Mouse (Mus musculus) MEL (cell line): ENCODE measurements around the gene Mical3. TPM values are rescaled to one million over a fixed set of nuclear protein-coding genes. Genes with fewer than 3 reads are reported as not detected.

Source experiments
- DNase-seq: peaks from one replicate; pipeline ENCODE4 v3.0.0; 2011; ENCODE audit warnings: low read depth, low spot score
- H3K27ac ChIP-seq: 2 replicates; pipeline ENCODE4 v1.5.1; 2012; ENCODE audit warnings: low read depth, mild to moderate bottlenecking, control low read depth, low read length, moderate library complexity; ENCODE audit not compliant: control insufficient read depth
- H3K27me3 ChIP-seq, 2 experiments: fragments of 150-350 bp in 1 of 2; sonication (generic) in 1 of 2; 2 replicates each; pipeline ENCODE4 v1.6.1; 2012; ENCODE audit warnings: low read length in 2 of 2, mild to moderate bottlenecking in 2 of 2, improper control_type of control experiment in 1 of 2, moderate library complexity in 1 of 2; ENCODE audit not compliant: insufficient read depth in 2 of 2, control insufficient read depth in 1 of 2
- H3K36me3 ChIP-seq, 2 experiments: 2 replicates each; pipeline ENCODE4 v1.6.1; 2012 to 2014; ENCODE audit warnings: low read length in 2 of 2, improper control_type of control experiment in 1 of 2, inconsistent platforms in 1 of 2, mild to moderate bottlenecking in 1 of 2; ENCODE audit not compliant: insufficient read depth in 2 of 2, control insufficient read depth in 1 of 2
- H3K4me1 ChIP-seq, 2 experiments: fragments of 150-350 bp in 1 of 2; sonication (generic) in 1 of 2; 2 replicates each; pipeline ENCODE4 v1.6.1; 2012; ENCODE audit warnings: low read length in 2 of 2, improper control_type of control experiment in 1 of 2, mild to moderate bottlenecking in 1 of 2; ENCODE audit not compliant: insufficient read depth in 2 of 2, control insufficient read depth in 1 of 2
- H3K4me3 ChIP-seq, 2 experiments: fragments of 150-350 bp in 1 of 2; sonication (generic) in 1 of 2; 2 replicates each; pipeline ENCODE4 v1.5.1; 2012; ENCODE audit warnings: low read depth in 2 of 2, low read length in 2 of 2, mild to moderate bottlenecking in 2 of 2, moderate library complexity in 2 of 2, control low read depth in 1 of 2, improper control_type of control experiment in 1 of 2; ENCODE audit not compliant: control insufficient read depth in 1 of 2, insufficient read depth in 1 of 2
- H3K79me2 ChIP-seq: 2 replicates; pipeline ENCODE4 v1.6.1; 2012; ENCODE audit warnings: mild to moderate bottlenecking, low read length, moderate library complexity; ENCODE audit not compliant: control insufficient read depth, poor library complexity, insufficient read depth
- H3K9ac ChIP-seq: 2 replicates; pipeline ENCODE4 v1.6.1; 2012; ENCODE audit warnings: low read depth, mild to moderate bottlenecking, control low read depth, low read length, moderate library complexity; ENCODE audit not compliant: control insufficient read depth, poor library complexity, severe bottlenecking
- H3K9me3 ChIP-seq: fragments of 150-350 bp; sonication (generic); replicated peaks from 2 replicates; pipeline ENCODE4 v1.6.1; 2012; ENCODE audit warnings: mild to moderate bottlenecking, low read length, improper control_type of control experiment, moderate library complexity; ENCODE audit not compliant: insufficient read depth
- CHD1 ChIP-seq: IDR thresholded peaks from 2 replicates; pipeline ENCODE4 v1.6.1; 2012; ENCODE audit warnings: low read depth, mild to moderate bottlenecking, inconsistent platforms, low read length, improper control_type of control experiment
- CHD2 ChIP-seq: IDR thresholded peaks from 2 replicates; pipeline ENCODE4 v1.6.1; 2011; ENCODE audit warnings: low read length, improper control_type of control experiment
- CTCF ChIP-seq, 3 experiments: IDR thresholded peaks in 2 of 3; conservative IDR thresholded peaks in 1 of 3; 2 replicates each; pipeline ENCODE4 v1.5.1; 2011 to 2012; ENCODE audit warnings: low read length in 3 of 3, low read depth in 2 of 3, mild to moderate bottlenecking in 2 of 3, improper control_type of control experiment in 1 of 3, inconsistent platforms in 1 of 3, mixed read lengths in 1 of 3, moderate library complexity in 1 of 3; ENCODE audit not compliant: control insufficient read depth in 1 of 3, insufficient read depth in 1 of 3, poor library complexity in 1 of 3, severe bottlenecking in 1 of 3
- EP300 ChIP-seq, 2 experiments: IDR thresholded peaks; 2 replicates each; pipeline ENCODE4 v1.6.1; 2011; ENCODE audit warnings: improper control_type of control experiment in 2 of 2, low read length in 2 of 2, low read depth in 1 of 2, mild to moderate bottlenecking in 1 of 2
- ETS1 ChIP-seq: IDR thresholded peaks from 2 replicates; pipeline ENCODE4 v1.6.1; 2012; ENCODE audit warnings: low read depth, mild to moderate bottlenecking, inconsistent platforms, low read length, improper control_type of control experiment, moderate library complexity
- GABPA ChIP-seq: IDR thresholded peaks from 2 replicates; pipeline ENCODE4 v1.6.1; 2012; ENCODE audit warnings: low read depth, mild to moderate bottlenecking, inconsistent platforms, low read length, improper control_type of control experiment, moderate library complexity
- GATA1 ChIP-seq: IDR thresholded peaks from 2 replicates; pipeline ENCODE4 v1.6.1; 2011; ENCODE audit warnings: low read depth, low read length, improper control_type of control experiment
- HCFC1 ChIP-seq: IDR thresholded peaks from 2 replicates; pipeline ENCODE4 v1.6.1; 2012; ENCODE audit warnings: low read depth, mild to moderate bottlenecking, inconsistent platforms, low read length, improper control_type of control experiment, moderate library complexity
- JUND ChIP-seq: IDR thresholded peaks from 2 replicates; pipeline ENCODE4 v1.6.1; 2011; ENCODE audit warnings: low read depth, mild to moderate bottlenecking, improper control_type of control experiment, low read length
- KAT2A ChIP-seq: conservative IDR thresholded peaks from 2 replicates; pipeline ENCODE4 v1.6.1; 2012; ENCODE audit warnings: low read depth, low read length, improper control_type of control experiment, inconsistent platforms
- MAFK ChIP-seq: IDR thresholded peaks from 2 replicates; pipeline ENCODE4 v1.6.1; 2011; ENCODE audit warnings: low read depth, mild to moderate bottlenecking, low read length, improper control_type of control experiment, borderline replicate concordance
- MAX ChIP-seq: IDR thresholded peaks from 2 replicates; pipeline ENCODE4 v1.6.1; 2011; ENCODE audit warnings: low read length, improper control_type of control experiment
- MEF2A ChIP-seq: IDR thresholded peaks from 2 replicates; pipeline ENCODE4 v1.6.1; 2014; ENCODE audit warnings: low read depth, mild to moderate bottlenecking, inconsistent platforms, low read length, improper control_type of control experiment; ENCODE audit not compliant: poor library complexity, insufficient replicate concordance, severe bottlenecking; ENCODE audit errors: extremely low read depth
- MXI1 ChIP-seq: IDR thresholded peaks from 2 replicates; pipeline ENCODE4 v1.6.1; 2011; ENCODE audit warnings: mild to moderate bottlenecking, low read depth, low read length, improper control_type of control experiment
- MYC ChIP-seq: IDR thresholded peaks from 2 replicates; pipeline ENCODE4 v1.6.1; 2011; ENCODE audit warnings: low read depth, mild to moderate bottlenecking, low read length, improper control_type of control experiment, moderate library complexity
- NRF1 ChIP-seq: IDR thresholded peaks from 2 replicates; pipeline ENCODE4 v1.6.1; 2014; ENCODE audit warnings: low read depth, mild to moderate bottlenecking, inconsistent platforms, low read length, improper control_type of control experiment, moderate library complexity; ENCODE audit not compliant: poor library complexity, insufficient read depth, severe bottlenecking
- RAD21 ChIP-seq: IDR thresholded peaks from 2 replicates; pipeline ENCODE4 v1.6.1; 2011; ENCODE audit warnings: mild to moderate bottlenecking, low read depth, low read length, improper control_type of control experiment
- RCOR1 ChIP-seq: IDR thresholded peaks from 2 replicates; pipeline ENCODE4 v1.6.1; 2012; ENCODE audit warnings: low read depth, mild to moderate bottlenecking, inconsistent platforms, low read length, improper control_type of control experiment
- SIN3A ChIP-seq: IDR thresholded peaks from 2 replicates; pipeline ENCODE4 v1.6.1; 2012; ENCODE audit warnings: low read length, improper control_type of control experiment, inconsistent platforms
- TCF12 ChIP-seq: IDR thresholded peaks from 2 replicates; pipeline ENCODE4 v1.6.1; 2014; ENCODE audit warnings: low read depth, mild to moderate bottlenecking, inconsistent platforms, low read length, improper control_type of control experiment, moderate library complexity
- USF2 ChIP-seq, 2 experiments: IDR thresholded peaks; 2 replicates each; pipeline ENCODE4 v1.6.1; 2011 to 2012; ENCODE audit warnings: improper control_type of control experiment in 2 of 2, low read length in 2 of 2, borderline replicate concordance in 1 of 2, inconsistent platforms in 1 of 2, low read depth in 1 of 2, mild to moderate bottlenecking in 1 of 2; ENCODE audit not compliant: insufficient read depth in 1 of 2
- ZKSCAN1 ChIP-seq: IDR thresholded peaks from 2 replicates; pipeline ENCODE4 v1.6.1; 2012; ENCODE audit warnings: low read depth, mild to moderate bottlenecking, inconsistent platforms, low read length, improper control_type of control experiment, moderate library complexity
- polyA plus RNA-seq, 2 experiments: library from polyadenylated mRNA; stranded (reverse) in 1 of 2; unstranded in 1 of 2; fragments of >175 nt in 1 of 2; fragments of >200 nt in 1 of 2; gene quantifications; 2 replicates each; pipeline versions ENCODE4 v1.2.1 to v1.2.4; 2012; ENCODE audit warnings: low replicate concordance in 2 of 2, low read depth in 1 of 2; ENCODE audit not compliant: insufficient read length in 2 of 2, insufficient read depth in 1 of 2, missing spikeins in 1 of 2
- total RNA-seq: library from RNA; depleted of rRNA; stranded (reverse); fragments of 300-350 nt; gene quantifications from 2 replicates; pipeline ENCODE4 v1.2.3, GENCODE M21; 2012

Mical3 gene
- total and polyA plus RNA-seq, 3 experiments: 19.8 to 125 (median 31.4) TPM

GRCm38 (mm10) chr6:121098511-121099227 lies 32.1 kb downstream of the Mical3 start:
- no peaks in the 10 kb centered on the region for H3K9me3 ChIP-seq
- peaks cover 62% of the 10 kb centered on the region for H3K79me2 ChIP-seq
- H3K9ac ChIP-seq: peak overlapping the region; percentile 15; the same call in 1 of the 2 replicates
- no peaks in the 10 kb centered on the region for H3K27me3 ChIP-seq
- no peak overlapping the region for H3K4me3 ChIP-seq
- no peak for TF ChIP-seq HCFC1
- no peak for TF ChIP-seq CTCF (IDR thresholded peaks at IDR 0.05 in 2 of 3, conservative IDR thresholded peaks at IDR 0.05 in 1 of 3; ENCODE audit: control insufficient read depth in 1 of 3, insufficient read depth in 1 of 3, low read depth in 2 of 3, low read length in 3 of 3, poor library complexity in 1 of 3, severe bottlenecking in 1 of 3)
- peak; percentile 56 to 78 for TF ChIP-seq EP300 (IDR thresholded peaks at IDR 0.05; ENCODE audit: low read depth in 1 of 2, low read length in 2 of 2)
- TF ChIP-seq MEF2A: no peak
- peak; percentile 73 for TF ChIP-seq GATA1
- TF ChIP-seq RAD21: no peak
- TF ChIP-seq USF2 (IDR thresholded peaks at IDR 0.05; ENCODE audit: borderline replicate concordance in 1 of 2, insufficient read depth in 1 of 2, low read depth in 1 of 2, low read length in 2 of 2): no peak
- peak; percentile 57 for TF ChIP-seq TCF12
- no peak for TF ChIP-seq MAX
- TF ChIP-seq NRF1: peak; percentile 63; the same call in 1 of the 2 replicates
- TF ChIP-seq MXI1: peak; percentile 25
- TF ChIP-seq KAT2A: no peak
- TF ChIP-seq ZKSCAN1: no peak
- TF ChIP-seq ETS1: peak; percentile 76
- no peak for TF ChIP-seq JUND
- peak; percentile 41; the same call in 1 of the 2 replicates for TF ChIP-seq SIN3A
- no peak for TF ChIP-seq CHD1
- TF ChIP-seq MAFK: no peak
- TF ChIP-seq RCOR1: 0 out of 2 replicates have a peak, but pooled peaks have one; percentile 13
- TF ChIP-seq CHD2: no peak
- TF ChIP-seq MYC: peak; percentile 69
- TF ChIP-seq GABPA: no peak
- H3K36me3 ChIP-seq: peaks cover 7 to 80% of the 10 kb centered on the region in 2 experiments
- peak; percentile 51 for DNase-seq
- H3K4me1 ChIP-seq: peaks cover 49 to 88% of the 10 kb centered on the region in 2 experiments
- H3K27ac ChIP-seq: peak overlapping the region; percentile 64
